Mouse (Mus musculus) kidney, adult 9 months (tissue): ENCODE data around the gene Acot1.

Experiments
- DNase-seq: peaks from one replicate; pipeline ENCODE4 v3.0.0; 2022

Gene Acot1

GRCm38 (mm10) chr12:84064621-84065020, 55.3 kb downstream of the Acot1 start:
- peak; percentile 61 for DNase-seq

GRCm38 (mm10) chr12:84067752-84068151, 58.5 kb downstream of the Acot1 start:
- no peak for DNase-seq
